Mouse (Mus musculus): ENCODE measurements around the gene Tldc2.

GRCm38 (mm10) chr2:157136646-157137045 lies 49.8 kb downstream of the Tldc2 start:
- no peak for TF ChIP-seq CTCF (IDR thresholded peaks at IDR 0.05; ENCODE audit: borderline replicate concordance, insufficient read depth, low read length)
- no peak for TF ChIP-seq POLR2A (IDR thresholded peaks at IDR 0.05; ENCODE audit: low read depth, low read length)
